Mouse (Mus musculus) thymus, postnatal 10 days (tissue): ENCODE results near the gene Micall1.
A peak's percentile ranks its signal among the peaks of the same experiment; 100 is the strongest.

Experiments used
- DNase-seq, 2 experiments: peaks; one replicate each; pipeline ENCODE4 v3.0.0; 2021; ENCODE audit warnings: low spot score in 2 of 2

Micall1 gene

DNA sequence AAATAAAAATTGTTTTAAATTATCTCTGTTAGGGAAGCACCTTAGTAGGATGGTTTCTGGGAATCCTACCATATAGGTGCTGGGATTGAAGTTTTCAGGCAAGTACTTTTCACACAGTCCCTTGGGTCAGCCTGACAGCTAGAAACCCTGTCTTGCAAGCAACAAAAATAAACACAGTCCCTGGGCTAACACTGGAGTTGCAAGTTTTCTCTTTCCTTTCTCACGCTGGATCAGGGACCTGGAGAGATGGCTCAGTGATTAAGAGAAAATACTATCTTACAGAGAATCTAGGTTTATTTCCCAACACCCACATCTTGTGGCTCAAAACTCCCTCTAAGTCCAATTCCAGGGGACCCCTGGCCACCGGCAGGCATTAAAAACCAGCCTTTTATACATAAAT, 11.6 kb upstream of the Micall1 start:
- DNase-seq = no peak

DNA sequence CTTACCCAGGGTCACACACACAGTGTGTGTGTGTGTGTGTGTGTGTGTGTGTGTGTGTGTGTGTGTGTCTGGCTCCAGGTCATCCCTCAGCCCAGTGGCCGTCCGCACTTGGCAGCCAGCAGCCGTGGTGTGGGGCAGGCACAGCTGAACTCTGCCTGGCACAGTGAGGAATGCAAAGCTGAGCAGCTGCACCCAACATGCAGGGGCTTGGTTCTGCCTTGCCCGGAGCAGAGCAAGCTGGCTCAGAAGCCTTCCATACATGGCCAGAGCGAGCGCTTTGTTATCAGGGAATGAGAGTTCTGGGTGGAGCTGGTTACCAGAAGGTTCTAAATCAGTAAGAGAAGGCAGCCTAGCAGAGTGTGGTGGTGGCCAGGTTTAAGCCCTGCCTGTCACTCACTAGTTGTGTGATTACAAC, 11.1 kb upstream of the Micall1 start:
- DNase-seq = no peak

DNA sequence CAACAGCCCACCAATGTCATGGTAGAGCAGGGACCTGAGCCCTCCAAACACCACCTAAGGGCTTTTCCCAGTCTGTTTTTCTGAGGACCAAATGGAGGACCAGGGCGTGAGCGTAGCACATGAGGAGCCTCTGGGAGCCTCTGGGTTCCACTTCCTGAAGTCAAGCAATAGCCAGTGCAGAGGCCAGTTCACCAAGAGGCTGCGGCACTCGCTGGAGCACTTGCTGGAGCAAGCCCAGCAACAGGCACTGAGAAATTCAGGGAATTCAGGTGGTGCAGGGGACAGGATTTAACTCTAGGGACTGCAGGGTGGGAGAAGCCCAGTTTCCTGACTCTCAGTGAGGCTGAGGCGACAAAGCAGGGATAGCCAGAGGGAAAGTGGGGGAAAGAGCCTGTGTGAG, 10.5 kb upstream of the Micall1 start:
- no peak for DNase-seq

DNA sequence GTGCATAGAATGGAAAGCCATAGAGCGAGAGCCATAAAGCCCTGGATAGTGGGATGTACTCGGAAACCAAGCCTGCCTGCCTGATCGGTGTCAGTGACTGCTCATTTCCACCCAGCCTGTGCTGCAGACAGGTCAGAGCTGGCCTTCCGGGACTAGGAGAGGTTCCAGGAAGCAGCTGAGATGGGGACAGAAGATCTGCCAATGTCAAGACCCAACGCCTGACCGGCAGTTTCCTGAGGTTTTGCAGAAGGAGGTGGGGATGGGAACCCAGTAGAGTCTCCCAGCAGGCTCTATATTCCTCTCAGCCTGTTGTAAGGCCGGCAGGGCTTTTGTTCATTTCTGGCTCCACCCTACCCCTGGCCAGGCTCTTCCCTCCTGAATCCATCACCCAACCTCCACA, 9.8 kb upstream of the Micall1 start:
- no peak for DNase-seq

DNA sequence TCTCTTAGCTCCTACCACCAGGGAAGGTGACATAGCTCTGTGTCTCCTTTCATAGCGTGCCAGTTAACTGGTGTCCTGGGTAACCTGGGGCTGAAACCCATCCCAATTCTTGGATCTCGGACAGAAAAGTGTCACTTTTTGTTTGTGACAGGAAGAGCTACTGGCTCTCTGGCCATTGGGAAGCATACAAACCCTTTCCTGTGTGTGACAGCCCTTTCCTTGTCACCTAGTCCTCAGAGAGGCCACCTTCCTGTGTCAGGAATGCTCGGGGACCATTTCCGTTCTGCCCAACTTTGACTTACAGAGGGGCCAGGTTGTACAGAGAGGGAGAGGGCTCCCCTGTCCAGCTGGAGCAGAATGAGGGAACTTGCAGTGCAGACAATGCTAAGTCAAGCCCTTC, 9.2 kb upstream of the Micall1 start:
- DNase-seq = no peak

DNA sequence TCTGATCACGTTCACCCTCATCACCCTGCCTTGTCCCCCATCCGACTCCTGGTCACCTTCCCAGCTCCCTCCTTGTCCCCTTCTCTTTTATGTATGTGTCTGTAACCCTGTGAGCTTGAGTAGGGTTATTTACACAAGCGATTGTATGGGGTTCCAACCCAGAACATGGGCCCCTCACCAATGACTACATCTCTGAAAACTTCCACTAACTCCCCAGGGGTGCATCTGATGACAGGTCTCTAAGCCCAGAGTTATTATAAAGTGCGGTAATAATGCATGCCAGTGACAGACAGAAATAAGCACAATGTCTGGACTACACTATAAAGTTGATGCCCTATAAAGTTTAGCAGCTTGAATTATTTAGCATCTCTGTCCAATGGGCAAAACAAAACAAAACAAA, 8.3 kb upstream of the Micall1 start:
- DNase-seq = no peak

DNA sequence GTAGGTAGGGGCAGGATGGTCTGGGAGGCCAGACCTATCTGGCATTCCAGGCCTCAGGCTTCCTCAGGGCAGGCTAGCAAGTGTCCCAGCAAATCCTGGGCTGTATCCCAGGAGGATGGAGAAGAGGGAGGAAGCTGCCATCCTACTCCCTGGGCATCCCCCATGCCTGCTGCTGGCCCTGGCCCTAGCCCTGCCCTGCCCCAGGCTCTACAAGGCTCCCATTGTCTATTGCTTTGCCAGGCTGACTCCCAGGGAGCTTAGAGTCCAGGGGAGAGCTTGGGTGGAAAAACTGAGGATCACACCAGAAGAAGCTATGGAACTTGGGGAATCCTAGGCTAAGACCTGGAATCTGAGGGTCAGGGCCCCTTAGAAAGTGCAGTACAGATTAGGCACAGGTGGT, 7.2 kb upstream of the Micall1 start:
- DNase-seq = no peak

DNA sequence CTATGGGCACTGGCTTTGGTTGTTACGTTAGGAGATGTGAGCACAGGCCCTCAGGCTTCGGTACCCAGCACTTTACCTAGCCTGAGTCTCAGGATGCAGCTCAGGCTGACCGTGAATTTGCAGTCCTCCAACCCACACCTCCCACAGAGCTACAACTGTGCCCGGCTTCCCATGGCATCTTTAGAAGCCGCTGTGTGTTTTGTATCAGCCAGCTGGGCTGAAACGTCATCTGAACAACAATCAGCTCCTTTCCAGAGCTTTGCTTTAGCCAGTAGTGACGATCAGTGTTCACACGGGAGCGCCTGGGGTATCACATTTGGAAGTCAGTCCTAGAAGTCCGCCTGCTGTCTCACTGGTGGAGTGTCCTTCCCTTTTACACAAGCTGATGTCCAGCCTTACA, 5.4 kb upstream of the Micall1 start:
- DNase-seq = no peak

DNA sequence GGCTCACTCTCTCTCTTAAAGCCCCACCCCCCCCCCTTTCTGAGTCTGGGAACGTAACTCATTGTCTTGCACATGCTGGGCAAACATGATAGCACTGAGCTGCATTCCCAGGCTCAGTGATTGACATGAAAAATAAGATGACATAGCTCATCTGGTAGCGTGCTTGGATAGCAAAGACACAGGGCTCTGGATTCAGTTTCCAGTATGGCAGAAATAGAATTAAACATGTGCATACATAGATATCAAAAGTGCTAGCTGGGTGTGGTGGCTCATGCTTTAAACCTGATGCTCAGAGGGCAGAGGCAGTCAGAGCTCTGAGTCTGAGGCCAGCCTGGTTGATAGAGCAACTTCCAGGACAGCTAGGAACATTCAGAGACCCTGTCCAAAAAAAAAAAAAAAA, 2.9 kb upstream of the Micall1 start:
- DNase-seq = no peak

DNA sequence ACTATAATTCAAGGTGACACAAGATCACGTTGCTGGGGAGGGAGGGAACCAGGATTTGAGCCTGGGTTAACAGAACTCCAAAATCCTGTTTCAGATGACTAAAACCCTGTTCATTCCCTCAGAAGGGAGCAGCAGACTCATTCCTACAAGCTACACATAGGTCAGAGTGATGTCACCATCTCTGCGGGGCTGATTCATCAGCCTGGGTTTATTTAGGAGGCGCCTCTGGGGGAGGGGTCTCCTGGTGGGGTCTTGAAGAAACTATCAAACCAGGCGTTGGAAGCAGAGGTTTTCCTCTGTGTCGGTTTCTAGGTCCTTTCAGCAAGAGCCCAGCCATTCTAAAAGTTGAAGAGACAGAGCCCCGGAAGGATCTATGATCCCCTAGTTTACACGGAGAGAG, 732 bp upstream of the Micall1 start:
- DNase-seq = no peak

DNA sequence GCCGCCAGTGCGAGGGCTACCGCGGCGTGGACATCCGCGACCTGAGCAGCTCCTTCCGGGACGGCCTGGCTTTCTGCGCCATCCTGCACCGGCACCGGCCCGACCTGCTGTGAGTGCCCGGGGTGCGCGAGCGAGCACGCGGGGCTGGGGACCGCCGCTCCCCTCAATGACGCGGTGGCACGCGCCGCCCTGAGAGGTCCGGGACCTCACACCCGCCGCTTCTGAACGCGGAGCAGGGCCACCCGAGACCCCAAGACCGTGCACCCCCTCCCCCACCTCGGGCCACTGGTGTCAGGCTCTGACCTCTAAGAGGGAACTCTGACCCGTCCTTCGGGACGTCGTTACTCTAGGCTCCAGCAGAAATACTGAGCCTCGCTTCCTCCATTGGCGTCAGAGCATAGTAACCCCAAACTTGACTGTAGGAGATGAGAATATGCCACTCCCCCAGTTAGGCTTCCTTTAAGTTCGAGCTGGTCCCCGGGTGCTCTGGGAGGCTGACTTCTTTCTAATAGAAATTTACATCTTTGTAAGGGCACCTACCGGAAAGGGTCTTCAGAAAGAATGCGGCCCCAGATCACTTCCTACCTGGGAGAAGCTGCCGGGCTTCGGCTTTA, 730 bp downstream of the Micall1 start:
- DNase-seq = peak; percentile 21 to 30

DNA sequence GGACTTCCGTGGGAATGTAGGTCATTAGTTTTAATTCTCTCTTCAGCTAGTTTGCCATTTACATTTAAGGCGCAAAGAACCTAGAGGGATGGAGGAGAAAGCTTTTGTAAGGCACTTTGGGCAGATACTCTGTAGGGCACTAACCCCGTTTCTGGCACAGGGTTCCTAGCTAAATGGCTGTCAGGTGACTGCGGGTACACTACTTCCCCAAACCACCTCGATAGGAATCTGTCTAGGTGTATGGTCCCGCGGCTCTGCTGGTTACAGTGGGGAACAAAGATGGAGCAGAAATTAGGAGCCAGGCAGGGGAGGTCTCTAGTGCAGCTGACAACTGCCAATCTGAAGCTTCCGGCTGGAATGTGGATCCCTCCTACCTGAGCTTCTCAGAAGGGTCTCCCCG, 1.3 kb downstream of the Micall1 start:
- no peak for DNase-seq

DNA sequence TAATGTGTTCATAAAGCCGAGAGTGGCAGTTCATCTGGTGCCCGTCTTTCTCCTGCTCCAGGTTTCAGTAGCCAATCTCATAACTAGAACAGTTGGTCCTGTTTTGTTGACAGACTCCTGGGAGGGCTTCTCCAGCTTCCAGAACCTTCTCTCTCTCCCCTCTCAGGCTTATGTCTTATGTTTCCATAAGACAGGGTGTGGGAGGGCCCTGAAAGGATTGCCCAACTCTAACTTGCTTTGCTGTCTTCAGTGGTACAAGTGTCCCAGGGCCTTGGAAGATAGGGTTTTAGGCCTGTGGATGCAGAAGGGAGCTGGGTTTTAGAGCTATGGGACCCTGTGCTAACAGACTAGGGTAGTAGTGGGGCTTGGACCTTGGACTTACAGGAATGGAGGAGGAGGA, 1.8 kb downstream of the Micall1 start:
- DNase-seq = no peak

DNA sequence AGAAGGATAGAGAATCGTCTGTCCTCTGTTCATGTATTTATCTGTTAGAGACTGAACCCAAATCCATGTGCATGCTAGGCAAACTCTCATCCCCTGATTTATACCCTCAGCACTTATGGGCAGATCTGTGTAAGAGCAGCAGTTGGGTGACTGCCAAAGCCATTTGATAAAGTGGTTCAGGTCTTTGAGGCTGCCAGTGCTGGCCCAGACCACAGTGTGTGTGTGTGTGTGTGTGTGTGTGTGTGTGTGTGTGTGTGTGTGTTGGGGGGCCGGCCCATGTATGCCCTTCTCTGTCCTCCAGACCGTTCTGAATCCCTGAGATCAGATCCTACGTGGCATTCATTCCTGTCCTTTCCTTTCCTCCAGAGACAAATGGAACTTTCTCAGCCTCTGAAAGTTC, 3.1 kb downstream of the Micall1 start:
- no peak for DNase-seq

DNA sequence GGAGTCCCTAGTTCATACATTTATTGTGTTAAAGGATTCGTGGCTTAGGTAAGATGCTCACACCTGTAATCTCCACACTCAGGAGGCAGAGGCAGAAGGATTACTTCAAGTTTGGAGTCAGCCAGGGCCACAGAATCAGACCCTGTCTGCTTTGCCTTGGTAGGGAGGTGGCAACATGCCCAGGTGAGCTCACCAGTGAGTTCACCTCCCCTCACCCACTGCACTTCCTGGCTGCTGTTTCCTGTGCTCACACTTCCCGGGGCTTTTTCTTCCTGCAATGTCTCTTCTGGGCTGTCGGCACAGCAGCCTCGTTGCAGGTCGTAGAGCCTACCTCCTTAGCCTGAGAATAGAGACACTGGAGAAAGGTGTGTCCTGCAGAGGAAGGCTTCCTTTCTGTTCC, 6.6 kb downstream of the Micall1 start:
- DNase-seq = no peak

DNA sequence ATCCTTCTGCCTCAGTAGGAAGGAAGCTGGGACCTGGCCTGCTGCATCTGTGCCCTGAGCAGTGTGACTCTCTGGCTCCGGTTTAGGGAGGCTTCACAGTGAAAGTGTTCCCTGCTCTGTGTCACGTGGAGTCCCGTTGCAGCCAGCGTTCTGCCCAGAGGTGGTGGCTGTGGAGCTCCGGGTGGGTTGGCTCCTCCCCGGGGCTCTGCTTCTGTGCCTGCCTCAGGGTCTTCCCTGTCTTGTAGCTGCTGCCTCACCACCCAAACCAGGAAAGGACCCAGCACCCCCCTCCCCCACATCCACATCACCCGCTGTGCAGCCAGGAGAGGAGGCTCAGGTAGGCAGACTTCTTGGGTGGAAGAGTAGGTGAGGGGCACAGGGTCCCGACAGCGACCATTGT, 10.8 kb downstream of the Micall1 start:
- DNase-seq = no peak

DNA sequence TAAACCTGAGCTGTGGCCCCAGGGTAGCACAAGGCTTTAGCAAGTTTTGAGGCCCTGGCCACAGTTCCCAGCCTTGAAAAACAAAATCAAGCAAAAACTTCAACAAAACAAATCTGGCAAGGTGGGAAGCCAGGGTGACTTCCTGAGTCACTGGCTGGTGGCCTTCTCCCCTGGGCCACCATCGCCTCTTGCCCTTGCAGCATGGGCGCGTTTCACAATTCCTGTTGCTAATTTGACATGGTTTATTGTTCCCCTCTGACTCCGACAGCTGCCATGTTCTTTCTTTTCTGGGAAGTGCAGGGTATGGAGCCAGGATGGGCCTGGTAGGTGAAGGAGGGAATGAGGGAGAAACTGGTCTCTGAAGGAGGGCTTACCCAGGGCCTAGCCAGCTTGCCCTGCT, 13.4 kb downstream of the Micall1 start:
- DNase-seq = no peak

DNA sequence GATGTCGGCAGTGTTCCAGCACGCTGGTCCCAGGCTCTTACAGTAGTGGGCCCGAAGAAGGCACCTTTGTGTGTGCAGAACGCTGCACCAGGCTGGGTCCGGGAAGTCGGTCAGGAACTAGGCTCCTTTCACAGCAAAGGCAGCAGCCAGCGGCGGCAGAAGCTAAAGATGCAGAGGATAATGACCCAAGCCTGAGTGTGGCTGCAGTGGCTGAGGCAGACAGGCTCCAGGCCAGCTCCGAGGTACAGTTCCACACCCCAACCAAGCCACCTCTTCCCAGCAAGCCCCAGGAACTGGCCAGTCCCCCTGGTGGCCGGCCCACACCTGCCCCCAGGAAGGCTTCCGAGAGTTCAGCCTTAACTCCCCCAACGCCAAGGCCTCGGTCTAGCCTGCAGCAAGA, 13.8 kb downstream of the Micall1 start:
- DNase-seq = no peak

DNA sequence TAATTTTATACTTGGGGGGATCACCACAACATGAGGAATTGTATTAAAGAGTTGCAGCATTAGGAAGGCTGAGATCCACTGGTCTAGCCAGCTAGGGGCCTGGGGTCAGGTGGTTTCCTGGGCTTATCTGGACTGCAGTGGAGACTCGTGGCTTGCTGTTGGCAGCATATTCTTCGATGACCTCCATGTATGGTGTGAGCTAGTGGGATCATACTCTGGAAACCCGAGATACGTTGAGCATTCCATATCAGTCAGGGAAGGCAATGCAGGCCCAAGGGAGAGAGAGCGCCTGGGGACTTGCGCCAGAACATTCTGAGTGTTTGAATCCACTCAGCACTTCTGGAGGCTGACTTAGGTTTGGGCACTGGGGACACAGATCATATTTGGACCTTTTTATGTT, 15.1 kb downstream of the Micall1 start:
- no peak for DNase-seq

DNA sequence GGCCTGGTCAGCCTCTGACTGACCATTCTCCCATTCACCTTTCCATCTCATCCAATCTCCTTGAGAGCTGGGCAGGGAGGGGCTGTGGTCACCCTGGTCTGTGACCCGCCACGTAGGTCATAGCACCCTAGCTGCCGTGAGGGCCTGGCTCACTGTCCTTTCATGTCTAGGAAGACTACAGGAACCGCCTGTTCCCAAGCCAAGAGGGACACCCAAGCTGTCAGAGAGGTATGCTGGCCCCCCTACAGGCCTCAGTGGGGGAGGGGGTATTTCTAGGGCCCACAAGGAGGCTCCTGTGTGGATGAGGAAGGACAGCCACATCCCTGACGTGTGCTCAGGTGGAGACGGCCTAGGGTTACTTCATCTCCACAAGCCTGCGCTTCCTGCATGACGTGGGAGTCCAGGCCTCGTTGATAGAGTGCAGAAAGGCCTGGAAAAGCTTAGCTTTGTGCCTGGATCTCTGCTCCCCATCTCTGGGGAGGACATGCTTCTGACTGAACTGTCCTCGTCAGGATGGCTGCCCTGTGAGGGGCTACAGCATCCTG, 15.7 kb downstream of the Micall1 start:
- DNase-seq = no peak

DNA sequence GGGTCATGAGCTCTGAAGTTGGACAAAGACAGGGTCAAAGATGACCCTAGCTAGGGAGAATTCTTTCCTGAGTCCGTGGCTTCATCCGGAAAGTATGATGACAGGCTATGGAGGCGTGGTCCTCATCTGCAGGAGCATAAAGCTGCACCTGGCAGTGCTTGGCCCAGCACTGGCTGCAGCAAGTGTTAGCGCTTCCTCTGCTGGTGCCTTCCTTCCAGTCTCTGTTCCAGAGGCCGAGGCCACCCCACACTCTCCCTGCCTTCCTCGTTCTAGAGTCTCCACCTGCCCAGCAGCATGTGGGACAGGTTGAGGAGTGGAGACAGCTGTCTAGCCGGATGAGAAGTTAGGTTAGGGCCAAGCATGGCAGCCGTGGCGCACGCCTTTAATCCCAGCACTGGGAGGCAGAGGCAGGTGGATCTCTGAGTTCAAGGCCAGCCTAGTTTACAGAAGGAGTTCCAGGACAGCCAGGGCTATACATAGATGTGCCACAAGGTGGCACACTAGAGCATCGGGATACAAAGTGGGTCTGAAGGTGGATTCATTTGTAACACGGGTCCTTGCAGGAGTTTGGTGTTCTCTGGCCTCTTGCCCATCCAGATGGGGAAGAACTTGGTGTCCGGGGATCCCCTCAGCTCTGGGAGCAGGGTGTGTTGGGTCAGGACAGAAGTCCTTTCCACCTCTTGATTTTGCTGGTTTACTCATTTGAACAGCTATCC, 17.7 kb downstream of the Micall1 start:
- DNase-seq = peak in 1 of 2 experiments; percentile 44

DNA sequence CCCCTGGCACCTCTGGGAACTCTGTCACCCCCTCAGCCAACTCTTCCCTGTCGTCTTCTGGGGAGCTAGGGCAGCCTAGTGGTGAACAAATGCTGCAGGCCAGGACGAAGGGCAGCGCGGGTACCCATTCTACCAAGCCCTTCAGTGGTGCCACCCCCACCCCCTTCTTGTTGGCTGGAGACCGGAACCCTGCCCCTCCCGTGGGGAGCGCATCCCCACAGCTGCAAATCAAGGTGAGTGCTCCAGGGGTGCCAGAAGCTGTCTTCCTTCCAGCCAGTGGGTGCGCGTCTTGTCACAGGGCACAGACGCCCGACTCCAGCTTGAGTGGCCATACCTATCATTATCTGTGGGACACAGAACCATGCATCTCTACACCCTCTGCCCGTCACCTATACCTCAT, 18.4 kb downstream of the Micall1 start:
- DNase-seq = no peak

DNA sequence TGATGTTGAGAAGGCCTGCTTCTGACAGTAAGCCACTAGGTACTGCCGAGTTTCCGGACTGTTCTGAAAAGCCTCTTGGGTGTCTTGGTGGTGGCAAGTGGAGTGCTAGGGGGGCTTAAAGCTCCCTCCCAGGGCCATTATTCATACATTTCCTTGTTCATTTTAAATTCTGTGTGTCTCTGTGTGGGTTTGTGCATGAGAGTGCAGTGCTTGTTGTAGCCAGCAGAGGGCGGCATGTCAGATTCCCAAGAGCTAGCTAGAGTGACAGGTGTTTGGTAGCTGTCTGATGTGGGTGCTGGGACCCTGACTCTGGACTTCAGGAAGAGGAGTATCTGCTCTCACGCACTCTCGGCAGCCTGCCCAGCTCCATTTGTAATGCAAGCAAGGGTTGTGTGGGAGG, 19.5 kb downstream of the Micall1 start:
- no peak for DNase-seq

DNA sequence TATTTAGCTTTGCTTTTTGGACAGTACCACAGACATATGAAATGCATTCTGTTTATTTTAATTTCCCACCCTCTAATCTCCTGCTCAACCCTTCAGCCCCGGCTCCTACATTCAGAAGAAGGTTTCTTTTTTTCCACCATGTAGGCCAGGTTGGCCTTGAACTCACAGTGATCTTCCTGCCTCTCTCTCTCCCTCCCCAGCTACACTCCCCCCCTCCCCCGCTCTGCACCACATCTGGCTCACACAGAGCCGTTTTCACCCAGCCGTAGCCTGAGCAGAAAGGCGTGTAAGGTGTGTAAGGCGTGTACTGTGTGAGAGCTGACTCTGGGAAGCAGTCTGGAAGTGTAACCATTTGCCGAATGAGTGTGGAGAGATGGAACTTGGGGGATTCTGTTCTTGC, 20.6 kb downstream of the Micall1 start:
- DNase-seq = no peak
